Mouse (Mus musculus): ENCODE measurements around the gene Sh3gl1. TPM values are rescaled to one million over a fixed set of nuclear protein-coding genes. Genes with fewer than 3 reads are reported as not detected.
"Not testable (repeated sequence)": the region's sequence is repeated elsewhere in the genome, so short reads cannot be mapped to it uniquely, and the experiment has no call there.

The Sh3gl1 gene
- polyA plus RNA-seq, 1 experiment from 2014 or later: 129 TPM

- Histone ChIP-seq H3K27me3 (replicated peaks; ENCODE audit: control insufficient read depth, insufficient read depth, low read length) (no peaks in the 10 kb centered on the region), H3K9me3 (ENCODE audit: control insufficient read depth, low read length) (no peaks in the 10 kb centered on the region), H3K36me3 (ENCODE audit: control insufficient read depth, insufficient read depth, low read length) (peaks cover 41% of the 10 kb centered on the region), H3K27ac (ENCODE audit: low read depth) (peak overlapping the region; percentile 95), H3K4me3 (ENCODE audit: low read depth, low read length) (peak overlapping the region; percentile 80), H3K4me2 (ENCODE audit: low read length) (peak overlapping the region; percentile 66), H3K9ac (ENCODE audit: low read length) (peak overlapping the region; percentile 73), H3K4me1 (replicated peaks; ENCODE audit: control insufficient read depth, insufficient read depth, low read length) (peaks cover 16% of the 10 kb centered on the region; the same call in 1 of the 2 replicates)
- DNase-seq (ENCODE audit: low spot score) (no peak), ATAC-seq (replicated peaks; ENCODE audit: low FRiP score, low TSS enrichment, low read depth) (peak; percentile 29)
- WGBS: 7% methylated on average over 22 of the region's 22 CpGs
These were observed 37.8 kb upstream of the Sh3gl1 start for GRCm38 (mm10) chr17:56074097-56074826.

DNA sequence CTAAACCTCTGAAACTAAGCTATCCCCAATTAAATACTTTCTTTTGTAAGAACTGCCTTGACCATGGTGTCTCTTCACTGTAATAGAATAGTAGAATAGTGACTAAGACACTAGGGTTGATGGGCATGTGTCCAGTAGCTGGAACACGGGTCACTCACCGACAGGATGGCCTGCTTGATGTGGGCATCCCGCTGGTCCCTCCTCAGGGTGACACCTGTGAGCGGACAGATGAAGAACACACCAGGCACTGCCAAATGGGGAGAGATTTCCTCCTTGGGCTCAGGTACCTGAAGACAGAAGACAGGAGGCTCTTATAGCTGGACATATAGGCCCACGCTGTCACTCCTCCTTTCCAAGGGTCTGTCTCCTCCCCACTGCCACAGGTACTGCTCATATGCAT lies 35.8 kb upstream of the Sh3gl1 start:
- ATAC-seq (replicated peaks; ENCODE audit: low FRiP score, low TSS enrichment, low read depth): no peak
- no peak for DNase-seq (ENCODE audit: low spot score)
- Histone ChIP-seq H3K27ac (ENCODE audit: low read depth) (no peak overlapping the region), H3K4me1 (replicated peaks; ENCODE audit: control insufficient read depth, insufficient read depth, low read length) (peaks cover 16% of the 10 kb centered on the region; the same call in 1 of the 2 replicates), H3K36me3 (ENCODE audit: control insufficient read depth, insufficient read depth, low read length) (peaks cover 61% of the 10 kb centered on the region), H3K27me3 (replicated peaks; ENCODE audit: control insufficient read depth, insufficient read depth, low read length) (no peaks in the 10 kb centered on the region), H3K9ac (ENCODE audit: low read length) (no peak overlapping the region), H3K4me2 (ENCODE audit: low read length) (no peak overlapping the region), H3K9me3 (ENCODE audit: control insufficient read depth, low read length) (no peaks in the 10 kb centered on the region), H3K4me3 (ENCODE audit: low read depth, low read length) (no peak overlapping the region)
- WGBS: 90% methylated on average over 5 of the region's 5 CpGs

DNA sequence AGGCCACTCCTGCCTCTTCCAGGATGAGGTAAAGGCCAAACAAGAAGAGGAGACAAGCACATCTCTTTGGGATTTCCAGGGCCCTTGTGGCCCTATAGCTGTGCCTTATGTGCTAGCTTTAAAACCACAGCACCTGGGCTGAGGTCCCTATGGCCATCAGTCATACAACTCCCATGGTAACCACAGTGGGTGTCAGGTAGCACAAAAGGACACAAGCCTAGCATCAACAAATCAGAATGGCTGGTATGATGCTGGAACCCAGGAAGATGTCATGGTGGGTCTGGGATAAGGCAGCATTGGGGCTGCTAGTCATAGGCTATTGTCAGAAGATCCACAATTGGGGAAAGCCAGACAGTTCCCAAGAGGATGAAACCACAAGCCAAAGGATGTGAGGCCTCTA lies 34.7 kb upstream of the Sh3gl1 start:
- DNase-seq (ENCODE audit: low spot score) (no peak), ATAC-seq (replicated peaks; ENCODE audit: low FRiP score, low TSS enrichment, low read depth) (no peak)
- no peak overlapping the region for H3K4me2 ChIP-seq (ENCODE audit: low read length)

GRCm38 (mm10) chr17:56069066-56069465 lies 32.6 kb upstream of the Sh3gl1 start:
- ATAC-seq (replicated peaks; ENCODE audit: low FRiP score, low TSS enrichment, low read depth) (no peak), DNase-seq (ENCODE audit: low spot score) (no peak)
- H3K4me3 ChIP-seq (ENCODE audit: low read depth, low read length): no peak overlapping the region
- peaks cover 7% of the 10 kb centered on the region; the same call in 1 of the 2 replicates for H3K4me1 ChIP-seq (replicated peaks; ENCODE audit: control insufficient read depth, insufficient read depth, low read length)
- no peaks in the 10 kb centered on the region for H3K27me3 ChIP-seq (replicated peaks; ENCODE audit: control insufficient read depth, insufficient read depth, low read length)
- H3K36me3 ChIP-seq (ENCODE audit: control insufficient read depth, insufficient read depth, low read length): peaks cover 93% of the 10 kb centered on the region
- 98% methylated on average over 14 of the region's 14 CpGs for WGBS
- no peaks in the 10 kb centered on the region for H3K9me3 ChIP-seq (ENCODE audit: control insufficient read depth, low read length)
- no peak overlapping the region for H3K27ac ChIP-seq (ENCODE audit: low read depth)
- no peak overlapping the region for H3K4me2 ChIP-seq (ENCODE audit: low read length)
- no peak overlapping the region for H3K9ac ChIP-seq (ENCODE audit: low read length)

More for the DNA sequence above, 34.7 kb upstream of the Sh3gl1 start:
- H3K27me3 ChIP-seq (replicated peaks; ENCODE audit: control insufficient read depth, insufficient read depth, low read length): no peaks in the 10 kb centered on the region
- peaks cover 16% of the 10 kb centered on the region; the same call in 1 of the 2 replicates for H3K4me1 ChIP-seq (replicated peaks; ENCODE audit: control insufficient read depth, insufficient read depth, low read length)
- no peak overlapping the region for H3K4me3 ChIP-seq (ENCODE audit: low read depth, low read length)
- H3K9me3 ChIP-seq (ENCODE audit: control insufficient read depth, low read length): no peaks in the 10 kb centered on the region
- peaks cover 72% of the 10 kb centered on the region for H3K36me3 ChIP-seq (ENCODE audit: control insufficient read depth, insufficient read depth, low read length)
- no peak overlapping the region for H3K27ac ChIP-seq (ENCODE audit: low read depth)
- H3K9ac ChIP-seq (ENCODE audit: low read length): no peak overlapping the region

DNA sequence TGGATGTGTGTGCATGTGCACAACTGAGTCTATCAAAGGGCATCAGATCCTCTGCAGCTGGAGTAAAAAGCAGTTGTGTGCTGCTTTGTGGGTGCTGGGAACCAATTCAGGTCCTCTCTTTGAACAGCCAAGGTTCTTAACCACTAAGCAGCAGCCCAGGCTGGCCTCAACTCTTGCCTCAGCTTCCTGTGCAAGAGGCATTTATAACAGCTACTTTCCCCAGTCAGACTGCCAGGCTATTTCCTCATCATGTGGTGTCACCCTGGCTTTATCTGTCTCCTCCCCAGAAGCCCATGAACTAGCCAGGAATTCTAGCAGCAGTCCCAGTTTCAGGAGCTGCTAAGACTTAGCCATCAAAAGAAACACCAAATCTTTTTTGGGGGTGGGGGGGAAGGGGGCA lies 30.0 kb upstream of the Sh3gl1 start:
- Histone ChIP-seq H3K27ac (ENCODE audit: low read depth) (no peak overlapping the region), H3K36me3 (ENCODE audit: control insufficient read depth, insufficient read depth, low read length) (peaks cover 100% of the 10 kb centered on the region), H3K9ac (ENCODE audit: low read length) (no peak overlapping the region), H3K27me3 (replicated peaks; ENCODE audit: control insufficient read depth, insufficient read depth, low read length) (no peaks in the 10 kb centered on the region), H3K4me1 (replicated peaks; ENCODE audit: control insufficient read depth, insufficient read depth, low read length) (no peaks in the 10 kb centered on the region), H3K4me3 (ENCODE audit: low read depth, low read length) (no peak overlapping the region), H3K9me3 (ENCODE audit: control insufficient read depth, low read length) (no peaks in the 10 kb centered on the region), H3K4me2 (ENCODE audit: low read length) (no peak overlapping the region)
- DNase-seq (ENCODE audit: low spot score) (no peak), ATAC-seq (replicated peaks; ENCODE audit: low FRiP score, low TSS enrichment, low read depth) (no peak)

DNA sequence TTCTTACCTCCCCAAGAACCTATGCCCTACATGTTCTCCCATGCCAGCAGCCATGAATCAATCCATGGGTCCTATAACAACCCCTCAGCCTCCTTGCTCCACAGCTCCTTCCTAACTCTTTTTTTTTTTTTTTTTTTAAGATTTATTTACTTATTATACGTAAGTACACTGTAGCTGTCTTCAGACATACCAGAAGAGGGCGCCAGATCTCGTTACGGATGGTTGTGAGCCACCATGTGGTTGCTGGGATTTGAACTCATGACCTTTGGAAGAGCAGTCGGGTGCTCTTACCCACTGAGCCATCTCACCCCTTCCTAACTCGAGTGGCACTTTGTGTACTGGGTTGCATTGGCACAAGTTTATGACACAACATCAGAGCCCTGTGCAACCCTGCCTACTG lies 29.3 kb upstream of the Sh3gl1 start:
- H3K36me3 ChIP-seq (ENCODE audit: control insufficient read depth, insufficient read depth, low read length): peaks cover 100% of the 10 kb centered on the region
- H3K9me3 ChIP-seq (ENCODE audit: control insufficient read depth, low read length); H3K4me2 ChIP-seq (ENCODE audit: low read length); H3K4me3 ChIP-seq (ENCODE audit: low read depth, low read length); H3K27ac ChIP-seq (ENCODE audit: low read depth); H3K9ac ChIP-seq (ENCODE audit: low read length); DNase-seq (ENCODE audit: low spot score); ATAC-seq (replicated peaks; ENCODE audit: low FRiP score, low TSS enrichment, low read depth); H3K27me3 ChIP-seq (replicated peaks; ENCODE audit: control insufficient read depth, insufficient read depth, low read length); H3K4me1 ChIP-seq (replicated peaks; ENCODE audit: control insufficient read depth, insufficient read depth, low read length): not testable (repeated sequence)
- WGBS: 77% methylated on average over 6 of the region's 6 CpGs

- DNase-seq (ENCODE audit: low spot score): no peak
- WGBS: 96% methylated on average over 7 of the region's 7 CpGs
- no peak for ATAC-seq (replicated peaks; ENCODE audit: low FRiP score, low TSS enrichment, low read depth)
These were observed 25.6 kb upstream of the Sh3gl1 start for GRCm38 (mm10) chr17:56062081-56062480.

GRCm38 (mm10) chr17:56057381-56058120 lies 21.1 kb upstream of the Sh3gl1 start:
- no peak for ATAC-seq (replicated peaks; ENCODE audit: low FRiP score, low TSS enrichment, low read depth)
- Histone ChIP-seq H3K9me3 (ENCODE audit: control insufficient read depth, low read length) (no peaks in the 10 kb centered on the region), H3K27me3 (replicated peaks; ENCODE audit: control insufficient read depth, insufficient read depth, low read length) (no peaks in the 10 kb centered on the region), H3K27ac (ENCODE audit: low read depth) (no peak overlapping the region), H3K9ac (ENCODE audit: low read length) (no peak overlapping the region), H3K4me1 (replicated peaks; ENCODE audit: control insufficient read depth, insufficient read depth, low read length) (no peaks in the 10 kb centered on the region), H3K4me3 (ENCODE audit: low read depth, low read length) (no peak overlapping the region), H3K36me3 (ENCODE audit: control insufficient read depth, insufficient read depth, low read length) (peaks cover 82% of the 10 kb centered on the region), H3K4me2 (ENCODE audit: low read length) (no peak overlapping the region)
- WGBS: 87% methylated on average over 11 of the region's 11 CpGs
- DNase-seq (ENCODE audit: low spot score): no peak

More at GRCm38 (mm10) chr17:56062081-56062480, 25.6 kb upstream of the Sh3gl1 start:
- H3K4me1 ChIP-seq (replicated peaks; ENCODE audit: control insufficient read depth, insufficient read depth, low read length): no peaks in the 10 kb centered on the region
- no peak overlapping the region for H3K4me2 ChIP-seq (ENCODE audit: low read length)
- H3K36me3 ChIP-seq (ENCODE audit: control insufficient read depth, insufficient read depth, low read length): peaks cover 100% of the 10 kb centered on the region
- no peak overlapping the region for H3K4me3 ChIP-seq (ENCODE audit: low read depth, low read length)
- H3K9me3 ChIP-seq (ENCODE audit: control insufficient read depth, low read length): no peaks in the 10 kb centered on the region
- H3K27me3 ChIP-seq (replicated peaks; ENCODE audit: control insufficient read depth, insufficient read depth, low read length): no peaks in the 10 kb centered on the region
- no peak overlapping the region for H3K27ac ChIP-seq (ENCODE audit: low read depth)
- H3K9ac ChIP-seq (ENCODE audit: low read length): no peak overlapping the region

Data from intestine, embryonic 14.5 days (tissue).